Mouse (Mus musculus) neural tube, embryonic 11.5 days (tissue): ENCODE data around the gene Gdpd1. TPM values are rescaled to one million over a fixed set of nuclear protein-coding genes. Genes with fewer than 3 reads are reported as not detected.

ENCODE experiments used
- ATAC-seq: fragments of 200-750 bp; cut with Nextera tagmentation; 2 replicates; pipeline ENCODE4 v1.8.0; 2017; ENCODE audit warnings: moderate number of reproducible peaks, mild to moderate bottlenecking, moderate TSS enrichment, moderate library complexity; ENCODE audit not compliant: insufficient read depth, low FRiP score, low TSS enrichment
- DNase-seq: peaks from one replicate; pipeline ENCODE4 v3.0.0-alpha.2; 2015; ENCODE audit warnings: low spot score
- H3K27ac ChIP-seq: fragments of 300-500 bp; sonication (generic); 2 replicates; pipeline ENCODE4 v1.5.1; 2014; ENCODE audit warnings: low read depth, mild to moderate bottlenecking, low read length
- H3K27me3 ChIP-seq: fragments of 300-500 bp; sonication (generic); 2 replicates; pipeline ENCODE4 v1.6.1; 2014; ENCODE audit warnings: mild to moderate bottlenecking, low read length, mixed read lengths; ENCODE audit not compliant: control insufficient read depth, insufficient read depth
- H3K36me3 ChIP-seq: fragments of 300-500 bp; sonication (generic); 2 replicates; pipeline ENCODE4 v1.6.1; 2014; ENCODE audit warnings: mild to moderate bottlenecking, low read length, moderate library complexity, mixed read lengths; ENCODE audit not compliant: control insufficient read depth, insufficient read depth
- H3K4me1 ChIP-seq: fragments of 300-500 bp; sonication (generic); 2 replicates; pipeline ENCODE4 v1.6.1; 2014; ENCODE audit warnings: low read length, mixed read lengths; ENCODE audit not compliant: control insufficient read depth, insufficient read depth
- H3K4me2 ChIP-seq: fragments of 300-500 bp; sonication (generic); 2 replicates; pipeline ENCODE4 v1.6.1; 2014; ENCODE audit warnings: low read depth, mild to moderate bottlenecking, moderate library complexity
- H3K4me3 ChIP-seq: fragments of 300-500 bp; sonication (generic); 2 replicates; pipeline ENCODE4 v1.5.1; 2014; ENCODE audit warnings: low read depth, low read length
- H3K9ac ChIP-seq: fragments of 300-500 bp; sonication (generic); 2 replicates; pipeline ENCODE4 v1.6.1; 2014; ENCODE audit warnings: mild to moderate bottlenecking, low read length
- H3K9me3 ChIP-seq: fragments of 300-500 bp; sonication (generic); 2 replicates; pipeline ENCODE4 v1.6.1; 2016; ENCODE audit warnings: low read length; ENCODE audit not compliant: control insufficient read depth
- WGBS: fragments of 180-500 bp; shearing (Covaris S2); extraction: QIAGEN DNeasy Blood & Tissue Kit; methylation state at CpG from one replicate; pipeline ENCODE4 v1.1.7; 2014; 5-methylcytosine and 5-hydroxymethylcytosine counted together
- polyA plus RNA-seq: library from polyadenylated mRNA; unstranded; fragments of >200 nt; fragmentation: Nextera tagmentation; extraction: Ambion mirVana; gene quantifications from 2 replicates; pipeline ENCODE4 v1.2.1, GENCODE M21; 2014

Gdpd1 gene
- polyA plus RNA-seq, 1 experiment from 2014 or later, result 102 TPM

- Histone ChIP-seq H3K4me1 (no peaks in the 10 kb centered on the region), H3K36me3 (no peaks in the 10 kb centered on the region), H3K27ac (no peak overlapping the region), H3K4me2 (no peak overlapping the region), H3K9me3 (no peaks in the 10 kb centered on the region), H3K4me3 (no peak overlapping the region), H3K27me3 (no peaks in the 10 kb centered on the region), H3K9ac (no peak overlapping the region)
- WGBS, result 84% methylated on average over 8 of the region's 8 CpGs
- ATAC-seq, result no peak
- DNase-seq, result no peak
Measured at GRCm38 (mm10) chr11:87001217-87001616, 72.6 kb downstream of the Gdpd1 start.

DNA sequence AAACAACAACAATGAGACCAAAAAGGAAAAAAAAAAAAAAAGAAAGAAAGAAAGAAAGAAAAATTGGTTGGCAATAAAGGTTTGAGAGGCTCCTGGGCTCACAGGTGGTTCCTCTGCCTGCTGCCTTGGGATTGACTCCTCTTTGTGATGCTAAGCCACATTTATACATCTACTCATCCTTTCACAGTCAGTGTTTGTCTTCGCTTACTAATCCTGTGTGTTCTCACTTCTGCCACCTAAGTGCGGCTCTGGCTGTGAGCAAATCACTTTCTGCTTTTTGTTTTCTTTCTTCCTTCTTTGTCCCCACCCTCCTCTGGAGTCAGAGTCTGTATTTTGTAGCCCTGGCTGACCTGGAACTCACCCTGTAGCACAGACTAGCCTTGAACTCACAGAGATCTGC lies 77.6 kb downstream of the Gdpd1 start:
- no peaks in the 10 kb centered on the region for H3K27me3 ChIP-seq
- no peak overlapping the region for H3K27ac ChIP-seq
- WGBS, result 48% methylated on average over 2 of the region's 2 CpGs
- H3K9me3 ChIP-seq, result no peaks in the 10 kb centered on the region
- H3K4me1 ChIP-seq, result peaks cover 9% of the 10 kb centered on the region
- H3K4me2 ChIP-seq, result no peak overlapping the region
- no peak for DNase-seq
- ATAC-seq, result no peak
- H3K36me3 ChIP-seq, result no peaks in the 10 kb centered on the region
- H3K4me3 ChIP-seq, result no peak overlapping the region
- H3K9ac ChIP-seq, result no peak overlapping the region

GRCm38 (mm10) chr11:86995625-86996221 lies 78.1 kb downstream of the Gdpd1 start:
- 35% methylated on average over 6 of the region's 6 CpGs for WGBS
- H3K27me3 ChIP-seq, result no peaks in the 10 kb centered on the region
- DNase-seq, result peak; percentile 68
- no peaks in the 10 kb centered on the region for H3K36me3 ChIP-seq
- H3K9me3 ChIP-seq, result no peaks in the 10 kb centered on the region
- H3K9ac ChIP-seq, result peak overlapping the region; percentile 35; the same call in 1 of the 2 replicates
- no peak overlapping the region for H3K27ac ChIP-seq
- no peak overlapping the region for H3K4me2 ChIP-seq
- no peak for ATAC-seq
- no peak overlapping the region for H3K4me3 ChIP-seq
- H3K4me1 ChIP-seq, result peaks cover 9% of the 10 kb centered on the region

DNA sequence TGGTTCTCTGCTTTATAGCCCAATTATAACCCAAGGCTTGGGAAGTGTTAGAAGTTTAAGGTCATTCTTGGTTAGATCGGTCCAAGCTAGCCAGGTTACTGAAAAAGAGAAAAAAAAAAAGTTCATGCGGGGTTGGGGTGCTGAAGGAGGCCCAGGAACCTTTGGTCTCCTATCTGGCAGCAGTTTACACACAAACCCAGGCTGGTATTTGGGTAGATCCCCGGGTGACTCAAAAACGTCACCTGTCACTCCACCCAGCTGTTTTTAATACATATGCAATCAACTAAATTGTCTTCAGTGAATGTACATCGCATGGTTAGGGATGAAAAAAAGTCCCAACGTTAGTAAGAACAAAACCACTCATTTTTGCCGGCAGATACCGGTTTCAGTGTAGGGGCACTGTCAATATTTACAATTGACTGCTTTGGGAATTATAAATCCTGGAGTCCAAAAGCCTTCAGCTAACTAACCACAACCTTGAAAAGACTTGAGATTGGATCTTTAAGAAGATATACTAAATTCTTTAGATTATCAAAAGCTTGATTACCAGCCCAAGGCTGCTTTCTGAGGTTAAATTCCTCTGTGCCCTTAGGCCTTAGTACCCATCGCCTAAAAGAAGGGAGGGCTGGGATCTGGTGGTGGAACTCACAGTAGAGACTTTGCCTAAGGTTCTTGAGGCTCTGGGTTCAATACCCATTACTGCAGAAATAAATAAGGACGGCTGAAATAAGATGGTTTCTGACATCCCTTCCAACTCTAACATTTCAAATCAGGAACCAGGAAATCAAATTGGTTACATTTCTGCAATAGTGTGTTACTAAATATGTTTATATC lies 78.9 kb downstream of the Gdpd1 start:
- ATAC-seq (no peak), DNase-seq (no peak)
- H3K4me1 ChIP-seq, result peaks cover 16% of the 10 kb centered on the region
- WGBS, result 53% methylated on average over 10 of the region's 10 CpGs
- no peak overlapping the region for H3K4me3 ChIP-seq
- no peak overlapping the region for H3K4me2 ChIP-seq
- no peak overlapping the region for H3K27ac ChIP-seq
- no peak overlapping the region for H3K9ac ChIP-seq
- no peaks in the 10 kb centered on the region for H3K27me3 ChIP-seq
- no peaks in the 10 kb centered on the region for H3K9me3 ChIP-seq
- no peaks in the 10 kb centered on the region for H3K36me3 ChIP-seq

GRCm38 (mm10) chr11:86994330-86994729 lies 79.5 kb downstream of the Gdpd1 start:
- no peaks in the 10 kb centered on the region for H3K27me3 ChIP-seq
- no peak overlapping the region for H3K27ac ChIP-seq
- peaks cover 16% of the 10 kb centered on the region for H3K4me1 ChIP-seq
- H3K36me3 ChIP-seq, result no peaks in the 10 kb centered on the region
- no peak for DNase-seq
- WGBS, result 15% methylated on average over 6 of the region's 6 CpGs
- H3K9me3 ChIP-seq, result no peaks in the 10 kb centered on the region
- no peak overlapping the region for H3K9ac ChIP-seq
- peak overlapping the region; percentile 91 for H3K4me3 ChIP-seq
- no peak for ATAC-seq
- H3K4me2 ChIP-seq, result peak overlapping the region; percentile 97

DNA sequence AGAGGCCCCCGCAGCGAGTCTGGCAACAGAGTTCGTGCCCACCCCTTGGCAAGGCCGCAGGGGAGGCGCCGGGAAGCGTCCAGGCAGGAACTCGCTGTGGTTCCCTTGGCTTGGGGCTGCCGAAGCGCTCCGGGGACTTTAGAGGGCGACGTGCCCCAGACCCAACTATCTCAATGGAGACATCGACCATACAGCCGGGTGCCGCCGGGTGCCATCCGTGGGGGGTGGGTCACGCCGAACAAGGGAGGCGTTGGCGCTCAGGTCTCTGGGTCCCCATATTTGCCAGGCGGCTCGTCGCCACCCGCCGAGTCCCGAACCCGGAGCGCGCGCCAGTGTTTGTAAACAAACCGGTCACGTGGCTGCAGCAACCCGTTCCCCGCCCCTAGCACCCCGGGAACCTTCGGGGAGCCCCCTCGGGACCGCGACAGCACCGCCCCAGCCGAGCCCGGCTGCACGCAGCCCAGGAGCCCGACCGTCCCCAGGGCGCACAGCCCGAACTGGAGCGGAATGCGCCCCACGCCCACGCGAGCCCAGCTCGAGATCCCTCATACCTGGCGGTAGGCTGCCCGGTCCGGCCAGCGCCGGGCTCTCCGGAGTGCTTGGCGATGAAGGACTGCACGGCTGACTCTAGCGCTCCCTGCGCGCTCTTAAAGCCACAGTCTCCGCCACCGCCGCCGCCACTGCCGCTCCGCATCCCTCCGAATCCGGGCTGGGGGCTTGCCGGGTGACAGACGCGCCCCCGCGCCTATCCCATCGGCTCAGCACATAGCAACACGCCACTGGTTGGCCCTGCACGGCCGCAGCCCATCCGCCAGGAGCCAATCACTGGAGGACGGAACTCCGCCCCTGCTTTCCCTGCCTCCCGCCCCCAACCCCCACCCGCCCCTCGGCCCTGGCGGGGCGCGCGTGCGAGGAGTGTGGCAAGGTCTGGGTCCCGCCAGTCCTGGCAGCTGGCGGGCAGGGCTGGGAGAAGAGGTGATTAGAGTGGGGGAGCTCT lies 80.5 kb downstream of the Gdpd1 start, which contains the start of gene Ypel2:
Gene Ypel2, minus strand, starts transcription at position 667 of the 997 bp plus-strand sequence.
- peak within 1 kb of the TSS; percentile 97 for H3K4me2 ChIP-seq
- H3K4me1 ChIP-seq, result peaks cover 16% of the 10 kb centered on the region
- no peaks in the 10 kb centered on the region for H3K9me3 ChIP-seq
- H3K27me3 ChIP-seq, result no peaks in the 10 kb centered on the region
- peak; percentile 96 for DNase-seq
- peak within 1 kb of the TSS; percentile 73 for H3K9ac ChIP-seq
- ATAC-seq, result peak; percentile 99
- peak within 1 kb of the TSS; percentile 84 for H3K27ac ChIP-seq
- H3K36me3 ChIP-seq, result no peaks in the 10 kb centered on the region
- H3K4me3 ChIP-seq, result peak within 1 kb of the TSS; percentile 91
- under 1% methylated on average over 94 of the region's 96 CpGs for WGBS

DNA sequence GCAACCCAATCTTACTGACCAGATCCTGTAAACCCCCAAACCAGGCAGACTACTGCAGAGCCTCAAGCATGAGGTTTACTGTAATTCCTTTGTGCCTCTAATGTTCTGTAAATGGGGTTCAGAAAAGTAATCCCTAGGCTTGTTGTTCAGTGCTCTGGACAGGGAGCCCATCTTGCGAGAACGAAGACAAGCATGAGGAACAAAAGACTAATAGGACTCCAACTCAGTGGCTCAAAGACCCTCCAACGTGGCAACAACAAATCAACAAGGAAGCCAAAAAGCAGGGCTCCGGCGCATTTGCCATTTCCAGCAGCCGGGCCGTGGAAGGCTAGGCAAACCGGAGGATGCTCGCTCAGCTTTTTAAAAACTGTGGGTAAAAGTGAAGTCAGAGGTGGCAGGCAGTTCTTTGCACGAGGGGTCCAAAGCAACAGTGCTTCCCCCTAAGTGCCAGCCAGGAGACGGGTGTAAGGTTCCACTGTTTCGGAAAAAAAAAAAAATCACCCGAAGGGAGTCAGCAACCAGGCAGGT lies 81.3 kb downstream of the Gdpd1 start:
- Histone ChIP-seq H3K27ac (peak overlapping the region; percentile 84; the same call in 1 of the 2 replicates), H3K4me3 (peak overlapping the region; percentile 91), H3K9me3 (no peaks in the 10 kb centered on the region), H3K4me1 (peaks cover 16% of the 10 kb centered on the region), H3K27me3 (no peaks in the 10 kb centered on the region), H3K36me3 (no peaks in the 10 kb centered on the region), H3K4me2 (peak overlapping the region; percentile 97), H3K9ac (peak overlapping the region; percentile 73)
- WGBS, result 2% methylated on average over 13 of the region's 13 CpGs
- no peak for DNase-seq
- ATAC-seq, result no peak

DNA sequence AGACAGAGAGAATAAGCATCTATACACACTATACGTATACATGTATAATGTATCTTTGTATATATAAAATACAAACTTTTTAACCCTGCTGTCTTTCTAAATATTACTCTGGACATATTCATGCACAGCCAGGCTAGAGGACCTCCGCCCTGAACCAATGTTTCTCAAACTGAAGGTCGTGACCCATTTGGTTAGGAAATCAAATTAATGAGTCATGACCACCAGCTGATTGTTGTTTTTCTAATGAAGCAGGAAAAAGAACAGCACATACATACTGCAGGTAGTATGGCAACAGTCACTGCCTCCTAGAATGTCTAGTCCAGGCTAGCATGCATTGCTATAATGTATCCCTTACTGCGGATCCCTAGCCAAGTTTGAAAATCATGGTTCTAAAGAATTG lies 82.6 kb downstream of the Gdpd1 start:
- Histone ChIP-seq H3K9ac (no peak overlapping the region), H3K9me3 (no peaks in the 10 kb centered on the region), H3K27ac (no peak overlapping the region), H3K4me1 (peaks cover 16% of the 10 kb centered on the region), H3K4me3 (no peak overlapping the region), H3K36me3 (no peaks in the 10 kb centered on the region), H3K27me3 (no peaks in the 10 kb centered on the region), H3K4me2 (no peak overlapping the region; the same call in 1 of the 2 replicates)
- WGBS, result 83% methylated on average over 4 of the region's 4 CpGs
- ATAC-seq (no peak), DNase-seq (no peak)
